Comparison of ENCODE assay signal across 8 mouse cellular contexts in genomic region chr8:125134876-125135275, GRCm38 (mm10).
DNase-seq lines count a peak whose midpoint lies in the region; ATAC-seq and TF ChIP-seq lines count a peak whose summit lies in the region.
"Had no signal": no experiment of that assay in that cellular context is flagged by ENCODE, and none has a peak within 500 bp of the region (broad histone marks: within the 10 kb centered on the region; RNA-seq: fewer than 3 reads in every experiment).

No protein-coding gene starts in this region.

- 0 out of 2 replicates have a peak overlapping the region, but pooled peaks have one; percentile 25 for H3K9ac ChIP-seq in forebrain, embryonic 14.5 days (ENCODE audit: low read length)
- H3K9ac ChIP-seq in hindbrain, embryonic 14.5 days, result no peak overlapping the region
- H3K9ac ChIP-seq in midbrain, postnatal 0 days (replicated peaks; ENCODE audit: low read length, poor library complexity, severe bottlenecking), result no peak overlapping the region
- H3K9ac ChIP-seq: limb, embryonic 13.5 days had no signal

- peaks cover 14% of the 10 kb centered on the region for H3K4me1 ChIP-seq in forebrain, embryonic 14.5 days (ENCODE audit: control insufficient read depth, insufficient read depth, low read length)
- H3K4me1 ChIP-seq in hindbrain, embryonic 14.5 days (replicated peaks; ENCODE audit: control insufficient read depth, insufficient read depth, low read length), result peaks cover 22% of the 10 kb centered on the region
- H3K4me1 ChIP-seq in midbrain, postnatal 0 days (ENCODE audit: insufficient read depth, low read length), result peaks cover 6% of the 10 kb centered on the region; the same call in 1 of the 2 replicates

- H3K27ac ChIP-seq in layer of hippocampus, adult 2 months, result peak overlapping the region; percentile 81
- H3K27ac ChIP-seq in forebrain, embryonic 14.5 days (ENCODE audit: low read depth, low read length), result no peak overlapping the region
- H3K27ac ChIP-seq in hindbrain, embryonic 14.5 days, result peak overlapping the region; percentile 27; the same call in 1 of the 2 replicates
- H3K27ac ChIP-seq in midbrain, postnatal 0 days (ENCODE audit: low read depth, low read length), result no peak overlapping the region
- H3K27ac ChIP-seq: limb, embryonic 13.5 days had no signal

- no peak for ATAC-seq in forebrain, embryonic 14.5 days
- no peak for ATAC-seq in hindbrain, embryonic 14.5 days (ENCODE audit: low FRiP score)
- no peak for ATAC-seq in midbrain, postnatal 0 days (ENCODE audit: low FRiP score)

- no peaks in the 10 kb centered on the region for H3K9me3 ChIP-seq in forebrain, embryonic 14.5 days (replicated peaks; ENCODE audit: control insufficient read depth, low read length)
- no peaks in the 10 kb centered on the region for H3K9me3 ChIP-seq in hindbrain, embryonic 14.5 days (ENCODE audit: control insufficient read depth, low read length)
- no peaks in the 10 kb centered on the region for H3K9me3 ChIP-seq in midbrain, postnatal 0 days (ENCODE audit: low read length)
- H3K9me3 ChIP-seq: limb, embryonic 13.5 days had no signal

- no peak overlapping the region for H3K4me2 ChIP-seq in forebrain, embryonic 14.5 days (ENCODE audit: low read length)
- no peak overlapping the region for H3K4me2 ChIP-seq in hindbrain, embryonic 14.5 days (replicated peaks)
- no peak overlapping the region for H3K4me2 ChIP-seq in midbrain, postnatal 0 days (ENCODE audit: low read depth, low read length, poor library complexity, severe bottlenecking)
- H3K4me2 ChIP-seq: limb, embryonic 13.5 days had no signal

- no peaks in the 10 kb centered on the region for H3K27me3 ChIP-seq in forebrain, embryonic 14.5 days (replicated peaks; ENCODE audit: control insufficient read depth, insufficient read depth, low read length)
- no peaks in the 10 kb centered on the region for H3K27me3 ChIP-seq in hindbrain, embryonic 14.5 days (ENCODE audit: control insufficient read depth, insufficient read depth, low read length)
- no peaks in the 10 kb centered on the region; the same call in 1 of the 2 replicates for H3K27me3 ChIP-seq in midbrain, postnatal 0 days (ENCODE audit: insufficient read depth, low read length)

- no peak for TF ChIP-seq CTCF in layer of hippocampus, adult 2 months (conservative IDR thresholded peaks at IDR 0.05)
- TF ChIP-seq CTCF in midbrain, postnatal 0 days (IDR thresholded peaks at IDR 0.05), result no peak

- H3K36me3 ChIP-seq in forebrain, embryonic 14.5 days (ENCODE audit: control insufficient read depth, insufficient read depth, low read length), result no peaks in the 10 kb centered on the region
- H3K36me3 ChIP-seq in hindbrain, embryonic 14.5 days (replicated peaks; ENCODE audit: control insufficient read depth, insufficient read depth), result no peaks in the 10 kb centered on the region
- no peaks in the 10 kb centered on the region for H3K36me3 ChIP-seq in midbrain, postnatal 0 days (ENCODE audit: insufficient read depth, low read length)
- H3K36me3 ChIP-seq: limb, embryonic 13.5 days had no signal

- H3K4me3 ChIP-seq in layer of hippocampus, adult 2 months, result no peak overlapping the region
- H3K4me3 ChIP-seq in forebrain, embryonic 14.5 days (ENCODE audit: low read depth, low read length), result no peak overlapping the region
- no peak overlapping the region for H3K4me3 ChIP-seq in hindbrain, embryonic 14.5 days (replicated peaks; ENCODE audit: low read length)
- no peak overlapping the region for H3K4me3 ChIP-seq in midbrain, postnatal 0 days (ENCODE audit: low read depth, low read length)
- H3K4me3 ChIP-seq: limb, embryonic 13.5 days had no signal

- 9% methylated on average over 10 of the region's 10 CpGs for WGBS in forebrain, embryonic 14.5 days
- 15% methylated on average over 10 of the region's 10 CpGs for WGBS in hindbrain, embryonic 14.5 days
- 21% methylated on average over 10 of the region's 10 CpGs for WGBS in midbrain, postnatal 0 days

- no peak for DNase-seq in layer of hippocampus, adult 2 months (ENCODE audit: low spot score in 2 of 2)
- no peak for DNase-seq in layer of hippocampus, adult 9-10 months (ENCODE audit: low spot score)
- DNase-seq in forebrain, embryonic 14.5 days (ENCODE audit: low spot score), result peak; percentile 34
- no peak for DNase-seq in hindbrain, embryonic 14.5 days (ENCODE audit: low spot score)
- DNase-seq in midbrain, postnatal 0 days (ENCODE audit: low spot score), result peak; percentile 46
- DNase-seq in cerebellum, adult 9-11 months, result no peak
- no peak for DNase-seq in adrenal gland, adult (ENCODE audit: inconsistent age in 2 of 2, low spot score in 1 of 2)

Comparison
In these comparisons a context has a peak if more than half of its experiments do, and no peak if none do; other contexts are left out.
1. DNase-seq: peak in forebrain, embryonic 14.5 days (single experiment) and midbrain, postnatal 0 days (single experiment); none in layer of hippocampus, adult 2 months (0 of 2), layer of hippocampus, adult 9-10 months (single experiment), hindbrain, embryonic 14.5 days (single experiment), cerebellum, adult 9-11 months (single experiment) and adrenal gland, adult (0 of 2).
2. H3K27ac ChIP-seq: peak in layer of hippocampus, adult 2 months (single experiment) and hindbrain, embryonic 14.5 days (single experiment); none in forebrain, embryonic 14.5 days (single experiment) and midbrain, postnatal 0 days (single experiment).